Mouse (Mus musculus): ENCODE measurements around the gene Nebl. TPM values are rescaled to one million over a fixed set of nuclear protein-coding genes. Genes with fewer than 3 reads are reported as not detected.

The Nebl gene
- polyA plus RNA-seq, 1 experiment from 2014 or later: 13.8 TPM

- Histone ChIP-seq H3K9ac (replicated peaks; ENCODE audit: low read depth, low read length) (no peak overlapping the region), H3K27me3 (replicated peaks; ENCODE audit: control insufficient read depth, insufficient read depth, low read length) (no peaks in the 10 kb centered on the region), H3K27ac (ENCODE audit: low read length) (no peak overlapping the region), H3K36me3 (ENCODE audit: control insufficient read depth, insufficient read depth) (no peaks in the 10 kb centered on the region), H3K4me2 (ENCODE audit: low read length) (no peak overlapping the region), H3K4me1 (replicated peaks; ENCODE audit: control insufficient read depth, insufficient read depth, low read length) (no peaks in the 10 kb centered on the region), H3K4me3 (replicated peaks; ENCODE audit: low read length) (no peak overlapping the region), H3K9me3 (ENCODE audit: control insufficient read depth, low read length) (no peaks in the 10 kb centered on the region)
- ATAC-seq: no peak
- WGBS: 96% methylated on average over 1 of the region's 1 CpGs
These were observed 349.0 kb downstream of the Nebl start for GRCm38 (mm10) chr2:17382227-17382626.

- whole genome bisulfite sequencing: 90% methylated on average over 2 of the region's 2 CpGs
- Histone ChIP-seq H3K36me3 (ENCODE audit: control insufficient read depth, insufficient read depth) (no peaks in the 10 kb centered on the region), H3K4me2 (ENCODE audit: low read length) (no peak overlapping the region), H3K4me3 (replicated peaks; ENCODE audit: low read length) (no peak overlapping the region), H3K27ac (ENCODE audit: low read length) (no peak overlapping the region), H3K4me1 (replicated peaks; ENCODE audit: control insufficient read depth, insufficient read depth, low read length) (no peaks in the 10 kb centered on the region), H3K9ac (replicated peaks; ENCODE audit: low read depth, low read length) (no peak overlapping the region), H3K9me3 (ENCODE audit: control insufficient read depth, low read length) (no peaks in the 10 kb centered on the region), H3K27me3 (replicated peaks; ENCODE audit: control insufficient read depth, insufficient read depth, low read length) (no peaks in the 10 kb centered on the region)
- no peak for ATAC-seq
These were observed 355.3 kb downstream of the Nebl start for GRCm38 (mm10) chr2:17375916-17376315.

- ATAC-seq: no peak
- WGBS: 93% methylated on average over 5 of the region's 5 CpGs
- no peaks in the 10 kb centered on the region for H3K9me3 ChIP-seq (ENCODE audit: control insufficient read depth, low read length)
- no peak overlapping the region for H3K4me3 ChIP-seq (replicated peaks; ENCODE audit: low read length)
- no peaks in the 10 kb centered on the region for H3K4me1 ChIP-seq (replicated peaks; ENCODE audit: control insufficient read depth, insufficient read depth, low read length)
- H3K27me3 ChIP-seq (replicated peaks; ENCODE audit: control insufficient read depth, insufficient read depth, low read length): no peaks in the 10 kb centered on the region
- H3K36me3 ChIP-seq (ENCODE audit: control insufficient read depth, insufficient read depth): no peaks in the 10 kb centered on the region
- H3K9ac ChIP-seq (replicated peaks; ENCODE audit: low read depth, low read length): no peak overlapping the region
- no peak overlapping the region for H3K27ac ChIP-seq (ENCODE audit: low read length)
- H3K4me2 ChIP-seq (ENCODE audit: low read length): no peak overlapping the region
These were observed 365.6 kb downstream of the Nebl start for GRCm38 (mm10) chr2:17365671-17366070.

- H3K4me1 ChIP-seq (replicated peaks; ENCODE audit: control insufficient read depth, insufficient read depth, low read length): no peaks in the 10 kb centered on the region
- WGBS: 84% methylated on average over 6 of the region's 6 CpGs
- no peak for ATAC-seq
These were observed 366.2 kb downstream of the Nebl start for GRCm38 (mm10) chr2:17364971-17365548.

GRCm38 (mm10) chr2:17363337-17364216 is 367.7 kb downstream of the Nebl start:
- Histone ChIP-seq H3K27ac (ENCODE audit: low read length) (no peak overlapping the region), H3K27me3 (replicated peaks; ENCODE audit: control insufficient read depth, insufficient read depth, low read length) (no peaks in the 10 kb centered on the region), H3K9ac (replicated peaks; ENCODE audit: low read depth, low read length) (no peak overlapping the region), H3K36me3 (ENCODE audit: control insufficient read depth, insufficient read depth) (no peaks in the 10 kb centered on the region), H3K4me3 (replicated peaks; ENCODE audit: low read length) (no peak overlapping the region), H3K9me3 (ENCODE audit: control insufficient read depth, low read length) (no peaks in the 10 kb centered on the region), H3K4me2 (ENCODE audit: low read length) (no peak overlapping the region), H3K4me1 (replicated peaks; ENCODE audit: control insufficient read depth, insufficient read depth, low read length) (no peaks in the 10 kb centered on the region)
- ATAC-seq: no peak
- WGBS: 60% methylated on average over 12 of the region's 12 CpGs

More at GRCm38 (mm10) chr2:17364971-17365548, 366.2 kb downstream of the Nebl start:
- H3K27me3 ChIP-seq (replicated peaks; ENCODE audit: control insufficient read depth, insufficient read depth, low read length): no peaks in the 10 kb centered on the region
- no peak overlapping the region for H3K27ac ChIP-seq (ENCODE audit: low read length)
- H3K9me3 ChIP-seq (ENCODE audit: control insufficient read depth, low read length): no peaks in the 10 kb centered on the region
- H3K4me3 ChIP-seq (replicated peaks; ENCODE audit: low read length): no peak overlapping the region
- no peak overlapping the region for H3K9ac ChIP-seq (replicated peaks; ENCODE audit: low read depth, low read length)
- no peak overlapping the region for H3K4me2 ChIP-seq (ENCODE audit: low read length)
- H3K36me3 ChIP-seq (ENCODE audit: control insufficient read depth, insufficient read depth): no peaks in the 10 kb centered on the region

- Histone ChIP-seq H3K27me3 (replicated peaks; ENCODE audit: control insufficient read depth, insufficient read depth, low read length) (no peaks in the 10 kb centered on the region), H3K4me2 (ENCODE audit: low read length) (no peak overlapping the region), H3K9ac (replicated peaks; ENCODE audit: low read depth, low read length) (no peak overlapping the region), H3K36me3 (ENCODE audit: control insufficient read depth, insufficient read depth) (no peaks in the 10 kb centered on the region), H3K27ac (ENCODE audit: low read length) (no peak overlapping the region), H3K4me1 (replicated peaks; ENCODE audit: control insufficient read depth, insufficient read depth, low read length) (no peaks in the 10 kb centered on the region), H3K4me3 (replicated peaks; ENCODE audit: low read length) (no peak overlapping the region), H3K9me3 (ENCODE audit: control insufficient read depth, low read length) (no peaks in the 10 kb centered on the region)
- no peak for ATAC-seq
- WGBS: 92% methylated on average over 1 of the region's 1 CpGs
These were observed 369.1 kb downstream of the Nebl start for GRCm38 (mm10) chr2:17362181-17362580.

- Histone ChIP-seq H3K36me3 (ENCODE audit: control insufficient read depth, insufficient read depth) (no peaks in the 10 kb centered on the region), H3K9ac (replicated peaks; ENCODE audit: low read depth, low read length) (no peak overlapping the region)
- 100% methylated on average over 1 of the region's 1 CpGs for WGBS
These were observed 386.6 kb downstream of the Nebl start for GRCm38 (mm10) chr2:17344643-17345042.

GRCm38 (mm10) chr2:17335451-17335850 is 395.8 kb downstream of the Nebl start:
- 91% methylated on average over 5 of the region's 5 CpGs for WGBS

More at GRCm38 (mm10) chr2:17344643-17345042, 386.6 kb downstream of the Nebl start:
- no peak overlapping the region for H3K27ac ChIP-seq (ENCODE audit: low read length)
- H3K4me2 ChIP-seq (ENCODE audit: low read length): no peak overlapping the region
- H3K4me1 ChIP-seq (replicated peaks; ENCODE audit: control insufficient read depth, insufficient read depth, low read length): no peaks in the 10 kb centered on the region
- no peaks in the 10 kb centered on the region for H3K9me3 ChIP-seq (ENCODE audit: control insufficient read depth, low read length)
- H3K4me3 ChIP-seq (replicated peaks; ENCODE audit: low read length): no peak overlapping the region
- no peak for ATAC-seq
- H3K27me3 ChIP-seq (replicated peaks; ENCODE audit: control insufficient read depth, insufficient read depth, low read length): no peaks in the 10 kb centered on the region

GRCm38 (mm10) chr2:17326590-17326989 is 404.7 kb downstream of the Nebl start:
- peak; percentile 72 for ATAC-seq
- no peaks in the 10 kb centered on the region for H3K36me3 ChIP-seq (ENCODE audit: control insufficient read depth, insufficient read depth)
- no peak overlapping the region for H3K4me3 ChIP-seq (replicated peaks; ENCODE audit: low read length)
- no peak overlapping the region for H3K4me2 ChIP-seq (ENCODE audit: low read length)
- H3K27me3 ChIP-seq (replicated peaks; ENCODE audit: control insufficient read depth, insufficient read depth, low read length): no peaks in the 10 kb centered on the region
- no peak overlapping the region for H3K9ac ChIP-seq (replicated peaks; ENCODE audit: low read depth, low read length)
- no peak overlapping the region for H3K27ac ChIP-seq (ENCODE audit: low read length)
- WGBS: 76% methylated on average over 1 of the region's 1 CpGs
- H3K4me1 ChIP-seq (replicated peaks; ENCODE audit: control insufficient read depth, insufficient read depth, low read length): no peaks in the 10 kb centered on the region
- no peaks in the 10 kb centered on the region for H3K9me3 ChIP-seq (ENCODE audit: control insufficient read depth, low read length)

More at GRCm38 (mm10) chr2:17335451-17335850, 395.8 kb downstream of the Nebl start:
- no peak overlapping the region for H3K4me2 ChIP-seq (ENCODE audit: low read length)
- H3K27ac ChIP-seq (ENCODE audit: low read length): no peak overlapping the region
- H3K27me3 ChIP-seq (replicated peaks; ENCODE audit: control insufficient read depth, insufficient read depth, low read length): no peaks in the 10 kb centered on the region
- no peaks in the 10 kb centered on the region for H3K36me3 ChIP-seq (ENCODE audit: control insufficient read depth, insufficient read depth)
- no peak overlapping the region for H3K4me3 ChIP-seq (replicated peaks; ENCODE audit: low read length)
- no peak overlapping the region for H3K9ac ChIP-seq (replicated peaks; ENCODE audit: low read depth, low read length)
- ATAC-seq: no peak
- no peaks in the 10 kb centered on the region for H3K4me1 ChIP-seq (replicated peaks; ENCODE audit: control insufficient read depth, insufficient read depth, low read length)
- H3K9me3 ChIP-seq (ENCODE audit: control insufficient read depth, low read length): no peaks in the 10 kb centered on the region
